Mouse (Mus musculus): ENCODE data around the gene Esp22. TPM values are rescaled to one million over a fixed set of nuclear protein-coding genes. Genes with fewer than 3 reads are reported as not detected.

Gene Esp22
- not detected for polyA plus RNA-seq (2017; shearing (Covaris generic))

DNA sequence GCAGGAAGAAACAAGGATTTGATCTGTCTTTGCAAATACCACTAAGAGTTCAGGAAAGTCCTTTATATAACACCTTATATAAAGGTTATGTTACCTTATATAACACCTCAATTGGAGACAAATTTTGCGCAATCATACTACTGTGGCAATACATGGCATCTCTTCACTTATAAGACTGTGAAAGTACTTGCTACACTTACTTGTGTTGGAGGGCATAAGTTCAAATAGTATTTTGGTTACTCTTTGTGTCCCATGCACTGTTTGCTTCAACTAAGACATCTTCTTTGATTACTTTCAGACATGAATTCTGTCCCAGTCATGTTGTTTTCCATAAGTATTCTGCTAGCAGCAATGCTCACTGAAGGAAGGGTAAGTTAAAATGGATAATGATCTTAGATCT lies at the start of gene Esp22:
Esp22 (plus strand) TSS at position 301 of the 400 bp plus-strand sequence.

DNA sequence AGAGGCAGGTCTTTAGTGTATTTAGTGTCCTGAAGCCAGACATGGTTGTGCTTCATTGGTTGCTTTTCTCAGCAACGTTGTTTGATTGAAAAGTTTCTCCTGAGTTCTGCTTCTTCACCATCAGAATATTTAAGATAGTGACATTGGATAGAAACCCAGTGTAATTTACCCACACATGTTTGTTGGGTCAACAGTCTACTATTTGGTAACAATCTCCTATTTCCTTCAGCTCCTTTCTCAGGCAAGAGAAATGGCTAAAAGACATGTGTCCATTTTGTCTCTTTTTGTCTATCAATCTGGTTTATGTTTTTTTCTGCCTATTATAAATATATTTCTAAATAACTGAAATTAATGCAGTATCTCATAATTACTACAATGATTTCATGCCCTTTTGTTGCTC lies 18.2 kb upstream of the Esp22 start, which contains the start of gene Esp23:
Esp23 (minus strand) TSS at position 101 of the 400 bp plus-strand sequence.

Other genes with a start within 250 kb of the Esp22 start
- gene Esp24, start 58.6 kb upstream of the Esp22 start, polyA plus RNA-seq (2017; shearing (Covaris generic)): not detected
- not detected for gene Gm21903, start 52.0 kb upstream of the Esp22 start, polyA plus RNA-seq (2017; shearing (Covaris generic))
- not detected for gene Esp23, start 18.3 kb upstream of the Esp22 start, polyA plus RNA-seq (2017; shearing (Covaris generic))